ENCODE assay signal across 29 mouse cellular contexts in genomic region chr2:121563117-121563516, GRCm38 (mm10). TPM values are rescaled to one million over a fixed set of nuclear protein-coding genes. Genes with fewer than 3 reads are reported as not detected.
DNase-seq lines count a peak whose midpoint lies in the region; ATAC-seq and TF ChIP-seq lines count a peak whose summit lies in the region.
"Had no signal": no experiment of that assay in that cellular context is flagged by ENCODE, and none has a peak within 500 bp of the region (broad histone marks: within the 10 kb centered on the region; RNA-seq: fewer than 3 reads in every experiment).

No protein-coding gene starts in this region.

- no peaks in the 10 kb centered on the region for H3K36me3 ChIP-seq in liver, embryonic 15.5 days (replicated peaks)
- peaks cover 24% of the 10 kb centered on the region for H3K36me3 ChIP-seq in forebrain, embryonic 12.5 days (replicated peaks)
- H3K36me3 ChIP-seq in intestine, postnatal 0 days (ENCODE audit: control insufficient read depth, insufficient read depth) = no peaks in the 10 kb centered on the region
- H3K36me3 ChIP-seq: embryonic facial prominence, embryonic 13.5 days; heart, embryonic 12.5 days; limb, embryonic 13.5 days had no signal

- H3K9me3 ChIP-seq in liver, embryonic 15.5 days (replicated peaks) = no peaks in the 10 kb centered on the region
- no peaks in the 10 kb centered on the region for H3K9me3 ChIP-seq in forebrain, embryonic 12.5 days
- H3K9me3 ChIP-seq in intestine, postnatal 0 days (ENCODE audit: control insufficient read depth) = no peaks in the 10 kb centered on the region
- H3K9me3 ChIP-seq: embryonic facial prominence, embryonic 13.5 days; heart, embryonic 12.5 days; limb, embryonic 13.5 days; neural tube, embryonic 15.5 days had no signal

- no peak overlapping the region for H3K4me3 ChIP-seq in gastrocnemius, adult 2 months
- H3K4me3 ChIP-seq in liver, embryonic 15.5 days (replicated peaks) = no peak overlapping the region
- H3K4me3 ChIP-seq in forebrain, embryonic 12.5 days (replicated peaks) = no peak overlapping the region
- H3K4me3 ChIP-seq in intestine, postnatal 0 days (ENCODE audit: low read depth, low read length) = no peak overlapping the region
- H3K4me3 ChIP-seq: embryonic facial prominence, embryonic 13.5 days; erythroblast, embryonic 14.5 days; heart, embryonic 12.5 days; layer of hippocampus, adult 2 months; limb, embryonic 13.5 days; neural tube, embryonic 15.5 days had no signal

- H3K4me1 ChIP-seq in liver, embryonic 15.5 days (replicated peaks) = no peaks in the 10 kb centered on the region
- H3K4me1 ChIP-seq in forebrain, embryonic 12.5 days = no peaks in the 10 kb centered on the region
- H3K4me1 ChIP-seq in intestine, postnatal 0 days (replicated peaks; ENCODE audit: control insufficient read depth, insufficient read depth, low read length) = no peaks in the 10 kb centered on the region
- H3K4me1 ChIP-seq: embryonic facial prominence, embryonic 13.5 days; limb, embryonic 13.5 days had no signal

- DNase-seq in gastrocnemius, adult 2 months = peak; percentile 5
- no peak for DNase-seq in gastrocnemius, postnatal 36 days
- DNase-seq: adrenal gland, adult 2 months; cerebellum, adult 2 months; cerebellum, postnatal 25 days; embryo, embryonic 11 days; gastrocnemius, postnatal 14 days; heart, adult 18-20 months; heart, postnatal 10 days; kidney, adult 2 months; kidney, postnatal 14 days; lung, embryonic 14.5 days; lung, postnatal 36 days; right cerebral cortex, adult 18-20 months; right cerebral cortex, postnatal 4 days; thymus, postnatal 25 days had no signal

- intact Hi-C loops in gastrocnemius, adult 2 months (cut with DNase I) = no loop called here
- intact Hi-C loops in gastrocnemius, postnatal 36 days (cut with DNase I) = no loop called here

- WGBS in liver, embryonic 15.5 days (ENCODE audit: insufficient replicate concordance) = 19% methylated on average over 3 of the region's 3 CpGs
- WGBS in forebrain, embryonic 12.5 days = 90% methylated on average over 3 of the region's 3 CpGs
- 88% methylated on average over 3 of the region's 3 CpGs for WGBS in intestine, postnatal 0 days

- H3K9ac ChIP-seq in liver, embryonic 15.5 days = no peak overlapping the region
- no peak overlapping the region for H3K9ac ChIP-seq in forebrain, embryonic 12.5 days
- H3K9ac ChIP-seq in intestine, postnatal 0 days (ENCODE audit: low read depth, low read length) = no peak overlapping the region
- H3K9ac ChIP-seq: embryonic facial prominence, embryonic 13.5 days; heart, embryonic 12.5 days; limb, embryonic 13.5 days; lung, embryonic 14.5 days; neural tube, embryonic 15.5 days had no signal

- peak; percentile 87 for ATAC-seq in common myeloid progenitor, adult 5-6 weeks (replicated peaks; ENCODE audit: low read depth, poor library complexity, severe bottlenecking)
- peak; percentile 64; the same call in 1 of the 2 replicates for ATAC-seq in liver, embryonic 15.5 days (ENCODE audit: insufficient read depth)
- no peak for ATAC-seq in forebrain, embryonic 12.5 days (ENCODE audit: low FRiP score)
- no peak for ATAC-seq in intestine, postnatal 0 days
- no peak for ATAC-seq in inflammation-experienced regulatory T-cells, adult 6 months
- ATAC-seq: forebrain, embryonic 14.5 days had no signal

- no peaks in the 10 kb centered on the region for H3K27me3 ChIP-seq in liver, embryonic 15.5 days
- H3K27me3 ChIP-seq in forebrain, embryonic 12.5 days = no peaks in the 10 kb centered on the region
- no peaks in the 10 kb centered on the region for H3K27me3 ChIP-seq in intestine, postnatal 0 days (replicated peaks; ENCODE audit: control insufficient read depth, insufficient read depth, low read length)
- H3K27me3 ChIP-seq: embryonic facial prominence, embryonic 13.5 days; limb, embryonic 13.5 days; neural tube, embryonic 15.5 days had no signal

- no peak for TF ChIP-seq CTCF in gastrocnemius, adult 2 months (IDR thresholded peaks at IDR 0.05)
- TF ChIP-seq CTCF in intestine, postnatal 0 days (IDR thresholded peaks at IDR 0.05; ENCODE audit: low read depth) = no peak

- no peak overlapping the region for H3K4me2 ChIP-seq in liver, embryonic 15.5 days
- no peak overlapping the region for H3K4me2 ChIP-seq in forebrain, embryonic 12.5 days
- H3K4me2 ChIP-seq in intestine, postnatal 0 days (replicated peaks; ENCODE audit: low read depth) = no peak overlapping the region
- H3K4me2 ChIP-seq: embryonic facial prominence, embryonic 13.5 days; heart, embryonic 12.5 days; limb, embryonic 13.5 days; lung, embryonic 14.5 days; midbrain, embryonic 11.5 days; neural tube, embryonic 15.5 days had no signal

- H3K27ac ChIP-seq in gastrocnemius, adult 2 months = no peak overlapping the region
- no peak overlapping the region for H3K27ac ChIP-seq in liver, embryonic 15.5 days (replicated peaks)
- H3K27ac ChIP-seq in forebrain, embryonic 12.5 days = no peak overlapping the region
- H3K27ac ChIP-seq in intestine, postnatal 0 days (ENCODE audit: low read depth, low read length) = no peak overlapping the region
- H3K27ac ChIP-seq: embryonic facial prominence, embryonic 13.5 days; layer of hippocampus, adult 2 months; limb, embryonic 13.5 days; neural tube, embryonic 15.5 days had no signal

RNA-seq across cellular contexts. Expression of gene Wdr76, which starts 56.6 kb away (rescaled TPM):
- 1 to 10 TPM; 1.7 to 2.4 TPM for total RNA-seq in gastrocnemius, adult 2 months (2021)
- 1 to 10 TPM; 1.7 to 2.0 TPM for total RNA-seq in gastrocnemius, postnatal 36 days (2021)
- 38.6 and 42.9 TPM in 2 replicates for total RNA-seq in common myeloid progenitor, adult 5-6 weeks (2017)
- polyA plus RNA-seq in liver, embryonic 15.5 days (2015; fragmentation: Nextera tagmentation; extraction: Ambion mirVana) = 6.6 and 8.0 TPM in 2 replicates
- 15.5 and 15.7 TPM in 2 replicates for polyA plus RNA-seq in forebrain, embryonic 12.5 days (2016; fragmentation: Nextera tagmentation; extraction: Ambion mirVana)
- polyA plus RNA-seq in intestine, postnatal 0 days (2015; fragmentation: Nextera tagmentation; extraction: Ambion mirVana) = 3.5 and 3.6 TPM in 2 replicates
- polyA plus RNA-seq in inflammation-experienced regulatory T-cells, adult 6 months (2017; shearing (Covaris generic)) = 10 to 100 TPM in 2 of 3 experiments, 1 to 10 TPM in 1; 9.3 to 17.5 (median 16.5) TPM

RNA-seq across cellular contexts. Expression of gene Mfap1a, which starts 56.7 kb away (rescaled TPM):
- total RNA-seq in gastrocnemius, adult 2 months (2021) = 10 to 100 TPM; 17.3 to 21.6 TPM
- 10 to 100 TPM; 12.8 to 15.7 TPM for total RNA-seq in gastrocnemius, postnatal 36 days (2021)
- 34.0 and 34.7 TPM in 2 replicates for total RNA-seq in common myeloid progenitor, adult 5-6 weeks (2017)
- polyA plus RNA-seq in liver, embryonic 15.5 days (2015; fragmentation: Nextera tagmentation; extraction: Ambion mirVana) = 11.4 TPM in 2 replicates
- polyA plus RNA-seq in forebrain, embryonic 12.5 days (2016; fragmentation: Nextera tagmentation; extraction: Ambion mirVana) = 30.2 and 34.6 TPM in 2 replicates
- polyA plus RNA-seq in intestine, postnatal 0 days (2015; fragmentation: Nextera tagmentation; extraction: Ambion mirVana) = 10.1 and 11.8 TPM in 2 replicates
- 10 to 100 TPM; 28.4 to 44.2 (median 39.2) TPM for polyA plus RNA-seq in inflammation-experienced regulatory T-cells, adult 6 months (2017; shearing (Covaris generic))

Comparison
In these comparisons a context has a peak if more than half of its experiments do, and no peak if none do; other contexts are left out.
1. ATAC-seq: peak in common myeloid progenitor, adult 5-6 weeks (single experiment) and liver, embryonic 15.5 days (single experiment); none in forebrain, embryonic 12.5 days (single experiment), intestine, postnatal 0 days (single experiment) and inflammation-experienced regulatory T-cells, adult 6 months (single experiment).